In the genomic region with DNA sequence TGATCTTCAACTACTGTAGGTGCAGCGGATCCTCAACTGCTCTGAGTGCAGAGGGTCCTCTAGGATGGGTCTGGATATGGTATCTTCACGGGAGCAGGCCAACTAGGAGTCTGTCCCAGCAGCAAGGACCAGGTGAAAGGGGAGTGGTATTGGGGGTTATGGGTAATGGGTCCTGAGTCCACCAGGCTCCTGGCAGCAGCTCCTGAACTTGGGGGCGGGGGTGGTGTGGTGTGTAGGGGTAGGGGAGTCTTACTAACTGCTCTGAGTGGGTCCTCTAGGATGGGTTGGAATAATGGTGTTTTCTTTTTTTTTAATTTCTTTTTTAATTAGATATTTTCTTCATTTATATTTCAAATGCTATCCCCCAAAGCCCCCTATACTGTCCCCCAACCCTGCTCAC, we compare ENCODE assay signal across 27 mouse cellular contexts.
DNase-seq lines count a peak whose midpoint lies in the region; ATAC-seq and TF ChIP-seq lines count a peak whose summit lies in the region.
"Had no signal": no experiment of that assay in that cellular context is flagged by ENCODE, and none has a peak within 500 bp of the region (broad histone marks: within the 10 kb centered on the region; RNA-seq: fewer than 3 reads in every experiment).

No protein-coding gene starts in this region.

- H3K4me1 ChIP-seq in heart, embryonic 10.5 days: peaks cover 23% of the 10 kb centered on the region; the same call in 1 of the 2 replicates
- peaks cover 78% of the 10 kb centered on the region for H3K4me1 ChIP-seq in megakaryocyte, embryonic 14.5 days
- no peaks in the 10 kb centered on the region for H3K4me1 ChIP-seq in midbrain, embryonic 16.5 days (ENCODE audit: control insufficient read depth, insufficient read depth, low read length)
- no peaks in the 10 kb centered on the region for H3K4me1 ChIP-seq in midbrain, postnatal 0 days (ENCODE audit: insufficient read depth, low read length)
- H3K4me1 ChIP-seq: forebrain, embryonic 10.5 days; forebrain, embryonic 13.5 days; hindbrain, embryonic 10.5 days had no signal

- no peak for ATAC-seq in megakaryocyte, adult 5-6 weeks (ENCODE audit: poor library complexity, severe bottlenecking)
- ATAC-seq in midbrain, embryonic 16.5 days: 0 out of 2 replicates have a peak, but pooled peaks have one; percentile 55
- no peak for ATAC-seq in midbrain, postnatal 0 days (ENCODE audit: low FRiP score)
- ATAC-seq: forebrain, embryonic 13.5 days; forebrain, embryonic 16.5 days; hindbrain, postnatal 0 days; inflammation-experienced regulatory T-cells, adult 6 months; Patski had no signal

- H3K4me3 ChIP-seq in heart, embryonic 10.5 days: no peak overlapping the region
- peak overlapping the region; percentile 20 for H3K4me3 ChIP-seq in megakaryocyte, embryonic 14.5 days (replicated peaks)
- H3K4me3 ChIP-seq in midbrain, embryonic 16.5 days (ENCODE audit: low read depth, low read length): no peak overlapping the region
- H3K4me3 ChIP-seq in midbrain, postnatal 0 days (ENCODE audit: low read depth, low read length): no peak overlapping the region
- H3K4me3 ChIP-seq: forebrain, embryonic 10.5 days; forebrain, embryonic 13.5 days; heart, adult 2 months; hindbrain, embryonic 10.5 days had no signal

- no peak overlapping the region for H3K27ac ChIP-seq in heart, embryonic 10.5 days
- no peak overlapping the region for H3K27ac ChIP-seq in midbrain, embryonic 16.5 days (ENCODE audit: low read length)
- H3K27ac ChIP-seq in midbrain, postnatal 0 days (ENCODE audit: low read depth, low read length): no peak overlapping the region
- H3K27ac ChIP-seq: forebrain, embryonic 10.5 days; forebrain, embryonic 13.5 days; heart, adult 2 months; hindbrain, embryonic 10.5 days; hindbrain, postnatal 0 days had no signal

- H3K27me3 ChIP-seq in heart, embryonic 10.5 days (ENCODE audit: insufficient read depth, poor library complexity, severe bottlenecking): no peaks in the 10 kb centered on the region
- no peaks in the 10 kb centered on the region for H3K27me3 ChIP-seq in megakaryocyte, embryonic 14.5 days (replicated peaks)
- H3K27me3 ChIP-seq in midbrain, embryonic 16.5 days (ENCODE audit: control insufficient read depth, insufficient read depth, low read depth, low read length): no peaks in the 10 kb centered on the region
- no peaks in the 10 kb centered on the region for H3K27me3 ChIP-seq in midbrain, postnatal 0 days (ENCODE audit: insufficient read depth, low read length)
- H3K27me3 ChIP-seq: CH12.LX; forebrain, embryonic 13.5 days; Patski had no signal

- WGBS in heart, embryonic 10.5 days: 93% methylated on average over 3 of the region's 3 CpGs
- WGBS in midbrain, embryonic 16.5 days: 95% methylated on average over 3 of the region's 3 CpGs
- 98% methylated on average over 3 of the region's 3 CpGs for WGBS in midbrain, postnatal 0 days

- no peak for TF ChIP-seq CTCF in midbrain, postnatal 0 days (IDR thresholded peaks at IDR 0.05)

- H3K4me2 ChIP-seq in midbrain, embryonic 16.5 days (ENCODE audit: low read length): no peak overlapping the region
- H3K4me2 ChIP-seq in midbrain, postnatal 0 days (ENCODE audit: low read depth, low read length, poor library complexity, severe bottlenecking): no peak overlapping the region
- H3K4me2 ChIP-seq: forebrain, embryonic 13.5 days; heart, embryonic 11.5 days had no signal

- intact Hi-C loops in heart, postnatal 25 days (cut with DNase I): loop anchor here (5.0 kb wide), 1 partner anchor 45 kb away; no protein-coding TSS in a partner anchor

- H3K9me3 ChIP-seq in heart, embryonic 10.5 days: no peaks in the 10 kb centered on the region
- H3K9me3 ChIP-seq in megakaryocyte, embryonic 14.5 days: no peaks in the 10 kb centered on the region
- H3K9me3 ChIP-seq in midbrain, embryonic 16.5 days (replicated peaks; ENCODE audit: control insufficient read depth, low read length, poor library complexity, severe bottlenecking): no peaks in the 10 kb centered on the region
- H3K9me3 ChIP-seq in midbrain, postnatal 0 days (ENCODE audit: low read length): no peaks in the 10 kb centered on the region
- H3K9me3 ChIP-seq: forebrain, embryonic 10.5 days; forebrain, embryonic 13.5 days; G1E; hindbrain, embryonic 10.5 days had no signal

- H3K36me3 ChIP-seq in heart, embryonic 10.5 days: peaks cover 20% of the 10 kb centered on the region
- H3K36me3 ChIP-seq in megakaryocyte, embryonic 14.5 days (replicated peaks; ENCODE audit: low read length): peaks cover 72% of the 10 kb centered on the region
- 0 out of 2 replicates have a peak, but pooled peaks cover 2% of the 10 kb centered on the region for H3K36me3 ChIP-seq in midbrain, embryonic 16.5 days (ENCODE audit: control insufficient read depth, insufficient read depth, low read length)
- H3K36me3 ChIP-seq in midbrain, postnatal 0 days (ENCODE audit: insufficient read depth, low read length): no peaks in the 10 kb centered on the region

- H3K9ac ChIP-seq in midbrain, embryonic 16.5 days (ENCODE audit: low read depth, low read length): no peak overlapping the region
- no peak overlapping the region for H3K9ac ChIP-seq in midbrain, postnatal 0 days (replicated peaks; ENCODE audit: low read length, poor library complexity, severe bottlenecking)
- H3K9ac ChIP-seq: forebrain, embryonic 13.5 days had no signal

- DNase-seq in heart, embryonic 10.5 days (ENCODE audit: low spot score): peak; percentile 1
- no peak for DNase-seq in heart, postnatal 25 days (ENCODE audit: low spot score)
- no peak for DNase-seq in midbrain, postnatal 0 days (ENCODE audit: low spot score)
- DNase-seq in embryo, embryonic 10.5 days (ENCODE audit: low spot score): no peak
- DNase-seq: adrenal gland, postnatal 10 days; adrenal gland, postnatal 36 days; B cell, adult 2 months; cerebellum, adult 18-20 months; cerebellum, adult 9-10 months; cerebellum, postnatal 14 days; gastrocnemius, postnatal 10 days; gastrocnemius, postnatal 36 days; heart, adult 2 months; heart, postnatal 36 days had no signal
